Mouse (Mus musculus) bone marrow macrophage, adult 2 months (primary cell): ENCODE measurements around the gene Defb29.

Experiments
- CTCF ChIP-seq: IDR thresholded peaks from 2 replicates; pipeline ENCODE4 v1.5.1; 2012; ENCODE audit warnings: low read depth, mild to moderate bottlenecking, low read length, moderate library complexity
- POLR2A ChIP-seq: IDR thresholded peaks from 2 replicates; pipeline ENCODE4 v1.6.1; 2012; ENCODE audit warnings: mild to moderate bottlenecking, low read depth, low read length, borderline replicate concordance

DNA sequence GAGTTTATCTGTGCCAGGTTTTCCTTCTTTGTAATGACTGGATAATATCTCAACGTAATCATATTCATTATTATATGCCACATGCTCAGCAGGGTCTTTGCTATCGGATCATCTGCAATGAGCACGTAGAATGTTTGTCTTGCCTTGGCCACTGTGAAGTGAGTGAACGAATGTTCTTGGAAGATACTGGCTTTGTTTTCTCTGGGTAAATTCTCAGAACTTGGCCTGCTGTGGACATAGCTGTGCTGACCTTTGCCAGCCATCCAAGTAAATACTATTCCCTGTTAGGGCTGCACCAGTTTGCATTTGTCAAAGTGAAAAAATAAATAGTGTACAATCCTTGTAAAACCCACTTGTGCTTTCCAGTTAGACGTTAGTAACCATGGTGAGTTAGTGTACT, 8.2 kb upstream of the Defb29 start:
- TF ChIP-seq CTCF, result no peak
- no peak for TF ChIP-seq POLR2A
